ENCODE assay signal across 8 mouse cellular contexts in genomic region chr4:145024694-145025408, GRCm38 (mm10).
DNase-seq lines count a peak whose midpoint lies in the region; ATAC-seq and TF ChIP-seq lines count a peak whose summit lies in the region.

No protein-coding gene starts in this region.

- peaks cover 5% of the 10 kb centered on the region; the same call in 1 of the 2 replicates for H3K4me1 ChIP-seq in hindbrain, embryonic 14.5 days (replicated peaks; ENCODE audit: control insufficient read depth, insufficient read depth, low read length)
- 0 out of 2 replicates have a peak, but pooled peaks cover 4% of the 10 kb centered on the region for H3K4me1 ChIP-seq in hindbrain, embryonic 12.5 days
- H3K4me1 ChIP-seq in heart, embryonic 12.5 days (replicated peaks) = peaks cover 58% of the 10 kb centered on the region

- no peak for ATAC-seq in hindbrain, embryonic 14.5 days (ENCODE audit: low FRiP score)
- no peak for ATAC-seq in hindbrain, embryonic 12.5 days (ENCODE audit: low FRiP score)
- no peak for ATAC-seq in heart, embryonic 12.5 days (ENCODE audit: insufficient number of reproducible peaks, low FRiP score)

- no peak overlapping the region for H3K4me3 ChIP-seq in hindbrain, embryonic 14.5 days (replicated peaks; ENCODE audit: low read length)
- H3K4me3 ChIP-seq in hindbrain, embryonic 12.5 days = no peak overlapping the region
- no peak overlapping the region for H3K4me3 ChIP-seq in heart, embryonic 12.5 days

- WGBS in hindbrain, embryonic 14.5 days = 52% methylated on average over 8 of the region's 8 CpGs
- WGBS in hindbrain, embryonic 12.5 days = 54% methylated on average over 8 of the region's 8 CpGs
- WGBS in heart, embryonic 12.5 days = 30% methylated on average over 8 of the region's 8 CpGs

- peaks cover 2% of the 10 kb centered on the region; the same call in 1 of the 2 replicates for H3K36me3 ChIP-seq in hindbrain, embryonic 14.5 days (replicated peaks; ENCODE audit: control insufficient read depth, insufficient read depth)
- peaks cover 6% of the 10 kb centered on the region for H3K36me3 ChIP-seq in hindbrain, embryonic 12.5 days
- peaks cover 8% of the 10 kb centered on the region for H3K36me3 ChIP-seq in heart, embryonic 12.5 days

- TF ChIP-seq POLR2A in brain, embryonic 14.5 days (IDR thresholded peaks at IDR 0.05; ENCODE audit: borderline replicate concordance, extremely low read depth, insufficient read depth, insufficient read length, poor library complexity, severe bottlenecking) = no peak

- H3K27me3 ChIP-seq in hindbrain, embryonic 14.5 days (ENCODE audit: control insufficient read depth, insufficient read depth, low read length) = no peaks in the 10 kb centered on the region
- no peaks in the 10 kb centered on the region for H3K27me3 ChIP-seq in hindbrain, embryonic 12.5 days
- no peaks in the 10 kb centered on the region for H3K27me3 ChIP-seq in heart, embryonic 12.5 days (replicated peaks)

- no peak for TF ChIP-seq CTCF in brain, embryonic 14.5 days (IDR thresholded peaks at IDR 0.05; ENCODE audit: borderline replicate concordance, extremely low read depth, insufficient read depth, insufficient read length)

- no peak overlapping the region for H3K4me2 ChIP-seq in hindbrain, embryonic 14.5 days (replicated peaks)
- H3K4me2 ChIP-seq in hindbrain, embryonic 12.5 days (replicated peaks) = no peak overlapping the region
- no peak overlapping the region for H3K4me2 ChIP-seq in heart, embryonic 12.5 days

- no peak for DNase-seq in hindbrain, embryonic 14.5 days (ENCODE audit: low spot score)
- peak; percentile 65 for DNase-seq in brain, embryonic 14.5 days (ENCODE audit: low read depth)
- peak; percentile 84 to 93 for DNase-seq in lung, adult 18-20 months
- DNase-seq in ovary, postnatal 10 days (ENCODE audit: low spot score) = no peak
- no peak for DNase-seq in MN1 (ENCODE audit: low spot score)
- no peak for DNase-seq in right cerebral cortex, postnatal 25 days

- 0 out of 2 replicates have a peak overlapping the region, but pooled peaks have one; percentile 16 for H3K27ac ChIP-seq in hindbrain, embryonic 14.5 days
- H3K27ac ChIP-seq in hindbrain, embryonic 12.5 days = no peak overlapping the region
- H3K27ac ChIP-seq in heart, embryonic 12.5 days (ENCODE audit: poor library complexity, severe bottlenecking) = peak overlapping the region; percentile 60

- H3K9ac ChIP-seq in hindbrain, embryonic 14.5 days = no peak overlapping the region
- no peak overlapping the region for H3K9ac ChIP-seq in hindbrain, embryonic 12.5 days
- H3K9ac ChIP-seq in heart, embryonic 12.5 days = 0 out of 2 replicates have a peak overlapping the region, but pooled peaks have one; percentile 35

- H3K9me3 ChIP-seq in hindbrain, embryonic 14.5 days (ENCODE audit: control insufficient read depth, low read length) = no peaks in the 10 kb centered on the region
- no peaks in the 10 kb centered on the region for H3K9me3 ChIP-seq in hindbrain, embryonic 12.5 days (replicated peaks)
- H3K9me3 ChIP-seq in heart, embryonic 12.5 days (replicated peaks) = no peaks in the 10 kb centered on the region

Comparison
In these comparisons a context has a peak if more than half of its experiments do, and no peak if none do; other contexts are left out.
1. DNase-seq: peak in brain, embryonic 14.5 days (single experiment) and lung, adult 18-20 months (2 of 2); none in hindbrain, embryonic 14.5 days (single experiment), ovary, postnatal 10 days (single experiment), MN1 (single experiment) and right cerebral cortex, postnatal 25 days (single experiment).